Mouse (Mus musculus) lung, postnatal 10 days (tissue): ENCODE measurements around the gene Kcnn3.

Experiments
- DNase-seq: peaks from one replicate; pipeline ENCODE4 v3.0.0; 2021

Kcnn3 gene

DNA sequence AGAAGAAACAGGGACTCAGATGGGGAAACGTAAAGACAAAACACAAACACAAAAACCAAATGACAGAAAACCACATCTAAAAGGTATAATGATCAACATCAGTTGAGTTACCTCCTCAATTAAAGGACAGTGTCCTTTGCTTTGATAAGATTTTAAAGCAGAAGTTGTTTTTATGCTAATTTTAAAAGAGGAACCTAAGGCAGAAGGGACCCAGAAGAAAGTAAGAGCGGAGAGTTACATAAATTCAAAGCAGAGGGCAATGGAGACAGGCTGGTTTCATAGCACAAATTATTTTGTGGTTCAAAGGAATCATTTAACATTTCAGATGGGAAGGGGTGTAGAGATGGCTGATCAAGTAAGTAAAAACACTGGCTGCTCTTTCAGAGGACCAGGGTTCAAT, 97.4 kb downstream of the Kcnn3 start:
- no peak for DNase-seq

DNA sequence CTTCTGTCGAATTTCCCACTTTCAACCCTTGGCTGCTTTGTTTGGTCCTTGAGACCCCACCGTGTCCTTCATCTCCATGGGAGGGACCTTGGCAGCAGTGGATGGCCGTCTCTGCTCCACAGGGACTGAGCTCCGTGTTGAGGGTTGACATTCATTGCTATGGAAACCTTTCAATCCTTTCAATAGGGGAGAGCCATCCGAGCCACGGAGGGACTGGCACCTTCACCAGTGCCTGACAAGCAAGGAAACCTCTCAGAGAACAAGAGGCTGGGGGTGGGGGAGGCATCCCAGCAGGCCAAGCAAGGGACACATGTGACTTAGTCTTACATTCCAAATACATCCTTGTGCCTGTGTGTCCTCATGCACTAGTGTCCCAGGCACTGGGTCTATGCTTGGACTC, 102.9 kb downstream of the Kcnn3 start:
- no peak for DNase-seq

GRCm38 (mm10) chr3:89623531-89623930, 103.6 kb downstream of the Kcnn3 start:
- no peak for DNase-seq

DNA sequence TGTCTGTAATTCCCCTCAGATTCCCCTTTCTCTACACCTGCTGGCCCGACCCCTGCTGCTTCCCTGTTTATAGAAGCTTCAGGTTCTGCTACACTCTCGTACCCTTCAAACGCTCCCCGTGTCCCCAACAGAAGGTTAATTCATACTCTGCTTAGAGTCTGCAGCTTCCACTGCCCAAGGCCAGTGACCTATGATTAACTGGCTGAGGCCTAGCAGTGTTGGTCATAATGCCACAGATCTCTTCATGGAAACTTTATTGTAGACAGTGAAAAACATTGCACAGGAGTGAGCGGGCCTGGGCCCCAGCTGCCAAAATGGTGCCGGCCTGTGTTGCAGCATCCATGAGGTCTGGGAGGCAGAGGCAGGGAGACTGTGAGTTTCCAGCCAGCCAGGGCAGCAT, 104.0 kb downstream of the Kcnn3 start:
- no peak for DNase-seq

- DNase-seq: no peak
These were observed 105.0 kb downstream of the Kcnn3 start for GRCm38 (mm10) chr3:89624814-89625445.

GRCm38 (mm10) chr3:89626556-89626955, 106.6 kb downstream of the Kcnn3 start:
- DNase-seq: no peak

- peak; percentile 26 for DNase-seq
These were observed 109.8 kb downstream of the Kcnn3 start for GRCm38 (mm10) chr3:89629811-89630210.

DNA sequence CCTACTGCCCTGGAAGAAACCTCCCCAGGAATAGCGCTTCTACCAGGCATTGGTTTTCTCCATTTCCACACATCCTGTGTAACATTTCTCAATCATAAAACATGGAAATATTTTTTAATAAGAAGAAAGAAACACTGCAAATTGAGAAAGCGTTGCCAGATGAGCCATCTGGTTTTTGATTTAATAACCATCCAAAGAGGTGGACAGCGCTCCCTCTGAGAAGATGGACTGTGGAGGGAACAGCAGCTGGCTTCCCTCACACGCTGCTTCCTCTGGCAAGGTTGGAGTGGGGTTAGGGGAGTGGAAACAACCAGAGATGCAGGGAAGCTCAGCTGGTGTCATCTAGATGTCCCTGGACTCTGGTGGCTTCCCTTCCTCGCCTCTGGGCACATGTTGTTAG, 111.8 kb downstream of the Kcnn3 start:
- peak; percentile 62 for DNase-seq

DNA sequence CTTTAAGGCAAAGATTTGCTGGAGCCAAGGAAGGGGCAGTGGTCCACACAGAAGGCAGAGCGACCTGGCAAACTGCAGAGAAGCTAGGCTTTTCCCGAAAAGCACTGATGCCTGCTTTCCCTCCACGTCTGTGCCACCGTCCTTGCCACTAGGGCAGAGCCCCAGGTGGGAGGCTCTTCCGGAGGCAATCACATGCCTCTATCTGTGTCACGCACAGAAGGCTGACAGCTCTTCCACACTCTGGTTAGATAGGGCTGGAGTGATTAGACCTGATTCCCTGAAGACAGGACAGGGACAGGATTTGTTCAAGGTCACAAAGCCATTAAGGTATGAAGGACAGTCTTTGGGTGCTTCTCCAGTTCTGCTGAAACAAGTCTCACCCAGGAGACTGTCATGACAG, 113.6 kb downstream of the Kcnn3 start:
- DNase-seq: no peak

DNA sequence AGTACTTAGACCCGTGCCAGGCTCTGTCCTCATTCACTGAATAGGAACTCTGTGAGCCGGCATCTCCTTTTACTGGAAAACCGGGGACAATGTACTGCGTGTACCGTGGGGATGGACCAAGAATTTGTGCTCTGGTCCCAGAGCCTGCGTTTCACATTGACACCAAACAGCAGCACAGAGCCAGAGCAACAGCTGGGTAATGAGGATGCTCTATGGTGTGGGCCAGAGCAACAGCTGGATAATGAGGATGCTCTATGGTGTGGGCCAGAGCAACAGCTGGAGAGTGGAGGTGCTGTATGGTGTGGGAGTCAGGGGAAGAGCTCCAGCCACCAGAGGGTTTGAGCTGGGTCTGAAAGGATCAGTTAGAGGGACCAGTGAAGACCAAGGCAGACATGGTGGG, 114.0 kb downstream of the Kcnn3 start:
- DNase-seq: no peak

DNA sequence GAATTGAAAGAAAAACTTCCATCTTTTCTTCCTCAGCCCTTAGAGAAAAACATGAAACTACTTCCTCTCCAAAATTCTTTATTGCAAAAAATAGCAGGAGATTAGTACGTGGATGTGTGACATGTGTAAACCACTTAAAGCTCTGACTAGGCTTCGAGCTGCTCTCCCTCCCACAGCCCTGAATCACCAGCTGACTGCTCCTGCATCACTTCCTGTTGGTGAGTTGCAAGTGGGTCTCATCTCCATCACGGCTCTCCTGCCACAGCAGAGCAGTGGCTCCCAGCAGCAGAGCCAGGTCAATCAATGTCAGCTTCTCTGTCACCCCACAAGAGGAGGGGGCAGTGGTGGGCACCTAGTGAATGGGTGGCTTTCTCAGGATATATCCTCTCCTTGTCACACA, 120.8 kb downstream of the Kcnn3 start:
- no peak for DNase-seq

DNA sequence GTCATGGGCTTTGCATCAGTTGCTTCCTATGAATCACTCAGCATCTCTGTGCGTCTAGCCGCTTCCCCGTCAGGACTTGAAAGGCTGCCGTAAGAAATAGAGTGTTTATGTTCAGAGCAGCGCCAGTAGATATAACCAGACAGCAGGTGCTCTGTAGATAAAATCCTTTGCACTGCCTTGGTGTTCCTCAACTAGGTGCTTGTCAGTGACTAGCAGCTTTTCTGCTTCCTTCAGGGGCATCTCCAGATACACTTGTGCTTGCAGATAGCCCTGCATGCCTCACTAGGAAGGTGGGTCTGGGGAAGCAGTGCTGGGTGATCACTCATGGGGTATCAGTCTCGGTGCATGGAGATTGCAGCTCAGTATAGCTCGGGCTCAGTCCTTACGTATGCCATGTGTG, 123.4 kb downstream of the Kcnn3 start:
- DNase-seq: no peak

- peak; percentile 76 for DNase-seq
These were observed 126.9 kb downstream of the Kcnn3 start for GRCm38 (mm10) chr3:89646813-89647255.

DNA sequence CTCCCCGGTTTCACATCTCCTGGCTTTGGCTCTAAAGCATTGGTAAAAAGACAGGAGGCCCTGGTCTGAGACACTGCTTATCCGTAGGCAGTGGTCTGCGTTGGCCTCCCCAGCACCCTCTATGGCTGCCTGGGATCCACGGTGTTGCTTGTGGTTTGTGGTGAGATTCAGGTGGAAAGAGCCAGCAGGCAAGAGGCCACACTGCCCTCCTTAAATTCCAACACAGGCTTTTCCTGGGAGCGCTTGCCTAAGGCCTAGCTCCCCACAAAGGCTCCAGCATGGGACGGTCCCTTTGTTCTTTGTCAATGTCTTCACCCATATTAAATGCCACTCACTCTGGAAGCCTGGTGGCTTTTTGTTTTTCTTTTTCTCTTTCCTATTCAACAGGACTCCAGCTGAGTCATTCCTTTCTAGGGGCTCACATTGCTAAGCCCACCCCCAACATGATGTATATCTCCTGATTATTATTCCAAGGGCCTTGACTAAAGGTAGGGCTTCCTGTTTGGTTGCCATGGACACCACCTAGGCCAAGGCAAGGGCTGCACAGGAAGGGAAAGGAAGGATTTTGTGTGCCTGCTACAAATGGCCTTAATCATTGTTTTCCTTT, 127.4 kb downstream of the Kcnn3 start:
- no peak for DNase-seq

DNA sequence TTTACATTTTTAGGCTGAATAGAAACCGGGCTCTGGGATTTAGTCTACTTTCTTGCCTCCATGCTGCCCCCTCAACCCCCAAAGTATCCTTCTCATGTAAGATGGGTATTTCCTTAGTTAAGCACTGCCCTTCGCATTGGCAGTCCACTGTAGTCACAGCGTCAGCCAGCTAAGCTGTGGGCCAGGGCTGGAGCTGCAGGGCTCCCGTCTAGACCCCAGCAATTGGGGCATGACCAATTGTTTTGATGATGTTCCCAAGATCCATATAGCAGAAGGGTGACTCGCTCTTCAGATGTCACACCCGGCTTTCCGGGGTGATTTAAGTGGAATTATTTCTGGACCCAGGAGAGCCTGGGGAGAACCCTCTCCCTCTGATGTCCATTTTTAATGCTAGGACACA, 129.9 kb downstream of the Kcnn3 start:
- no peak for DNase-seq

- DNase-seq: no peak
These were observed 133.4 kb downstream of the Kcnn3 start for GRCm38 (mm10) chr3:89653231-89653954.

DNA sequence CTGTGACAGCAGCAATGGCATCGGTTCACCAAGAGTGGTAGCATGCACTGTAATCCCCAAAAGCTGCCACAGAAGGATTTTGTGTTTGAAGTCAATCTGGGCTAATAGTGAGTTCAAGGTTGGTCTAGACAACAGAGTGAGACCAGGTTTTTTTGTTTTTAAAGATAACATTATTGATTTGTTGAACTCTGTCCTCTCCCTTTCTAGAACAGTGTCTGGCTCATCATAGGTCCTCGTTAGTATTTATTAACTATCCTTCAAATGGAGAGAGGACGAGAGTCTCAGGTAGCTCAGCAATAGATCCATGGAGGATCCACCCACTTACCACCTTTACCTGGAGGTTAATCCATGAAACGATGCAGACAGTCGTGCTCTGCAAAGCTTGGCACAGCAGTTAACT, 137.1 kb downstream of the Kcnn3 start:
- no peak for DNase-seq

- DNase-seq: no peak
These were observed 138.5 kb downstream of the Kcnn3 start for GRCm38 (mm10) chr3:89658457-89658856.

DNA sequence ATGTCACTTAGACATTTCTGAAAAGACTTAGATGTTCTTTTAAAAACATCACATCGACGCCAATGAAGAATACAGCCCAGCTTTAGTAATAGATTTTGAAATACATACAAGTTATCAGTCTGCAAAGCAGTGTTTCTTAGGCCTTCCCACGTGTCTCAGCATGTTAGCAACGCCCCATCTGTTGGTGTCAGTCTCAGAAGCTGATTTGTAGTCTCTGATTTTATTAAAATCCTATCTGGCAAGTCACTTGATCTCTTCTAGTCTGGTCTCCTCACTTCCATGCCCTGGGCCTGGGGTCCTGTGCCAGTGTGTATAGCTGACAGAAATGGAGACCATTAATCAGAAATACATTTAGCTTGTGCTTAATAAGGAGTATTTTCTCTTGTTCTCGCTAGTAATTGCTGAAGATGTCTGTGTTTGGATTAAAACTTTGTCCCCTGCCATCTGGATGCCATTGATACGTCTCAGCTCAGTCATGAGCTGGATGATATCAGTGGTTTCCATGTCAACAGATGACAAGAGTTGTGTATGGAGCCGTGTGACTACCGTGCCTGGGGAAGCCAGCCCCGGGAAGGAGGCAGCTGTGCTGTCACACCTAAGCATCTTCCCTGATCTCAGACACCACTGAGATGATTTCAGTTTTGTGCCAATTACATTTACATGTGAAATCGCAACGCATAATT, 140.1 kb downstream of the Kcnn3 start:
- no peak for DNase-seq

- DNase-seq: no peak
These were observed 144.8 kb downstream of the Kcnn3 start for GRCm38 (mm10) chr3:89664808-89665207.

- DNase-seq: peak; percentile 45
These were observed 147.2 kb downstream of the Kcnn3 start for GRCm38 (mm10) chr3:89667131-89667530.

DNA sequence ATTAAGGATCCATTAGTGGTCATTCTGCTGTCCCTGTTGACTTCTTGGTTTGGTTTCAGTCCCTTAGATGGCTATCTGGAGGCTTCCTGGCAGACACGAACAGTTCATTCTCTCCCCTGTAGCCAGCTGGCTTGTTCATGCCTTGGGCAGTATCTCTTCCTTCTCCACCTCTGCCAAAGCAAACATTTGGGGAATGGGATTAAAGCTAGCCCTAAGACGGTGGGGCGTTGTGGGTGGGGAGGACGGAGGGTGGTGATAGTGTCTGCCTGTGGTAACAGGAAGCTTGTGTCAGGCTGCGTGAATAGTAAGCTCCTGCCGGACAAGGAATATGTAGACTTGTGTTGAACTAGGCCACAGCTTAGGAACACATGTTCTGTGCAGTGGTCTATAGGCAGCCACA, 151.4 kb downstream of the Kcnn3 start:
- no peak for DNase-seq

DNA sequence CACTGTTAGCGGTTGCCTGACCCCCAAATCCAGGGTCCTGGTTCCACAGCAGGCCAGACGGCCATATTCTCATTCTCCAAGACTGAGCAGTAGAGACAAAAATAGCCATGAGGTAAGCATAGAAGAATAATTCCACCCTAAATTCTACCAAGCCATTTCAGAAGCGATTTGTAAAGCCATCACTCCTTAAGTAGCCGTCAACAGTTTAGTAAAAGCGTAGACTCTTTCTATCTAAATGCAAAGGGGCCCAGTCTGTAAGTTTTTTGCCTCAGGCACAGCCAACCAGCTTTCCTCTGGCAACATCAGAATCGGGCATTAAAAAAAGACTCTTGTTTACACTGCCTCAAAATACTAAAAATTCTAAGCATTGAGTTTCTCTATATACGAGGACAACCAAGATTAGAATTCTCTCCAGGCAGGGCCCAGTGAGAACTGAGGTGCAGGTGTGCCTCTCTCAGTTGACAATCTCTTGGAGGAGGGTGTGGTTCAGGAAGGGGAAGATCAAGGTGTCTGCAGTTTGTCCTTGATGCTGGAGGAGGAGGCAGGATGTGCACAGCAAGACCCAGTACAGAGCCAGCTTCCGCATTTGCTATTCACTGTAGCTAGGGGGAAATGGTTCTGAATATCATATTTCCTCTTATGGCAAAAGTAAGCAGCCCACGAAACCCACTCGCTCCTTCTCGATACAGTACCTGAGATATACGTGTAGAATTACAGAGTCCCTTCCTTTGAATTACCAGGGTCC, 152.8 kb downstream of the Kcnn3 start:
- no peak for DNase-seq
